8 mouse cellular contexts compared by ENCODE assay signal in the genomic region with DNA sequence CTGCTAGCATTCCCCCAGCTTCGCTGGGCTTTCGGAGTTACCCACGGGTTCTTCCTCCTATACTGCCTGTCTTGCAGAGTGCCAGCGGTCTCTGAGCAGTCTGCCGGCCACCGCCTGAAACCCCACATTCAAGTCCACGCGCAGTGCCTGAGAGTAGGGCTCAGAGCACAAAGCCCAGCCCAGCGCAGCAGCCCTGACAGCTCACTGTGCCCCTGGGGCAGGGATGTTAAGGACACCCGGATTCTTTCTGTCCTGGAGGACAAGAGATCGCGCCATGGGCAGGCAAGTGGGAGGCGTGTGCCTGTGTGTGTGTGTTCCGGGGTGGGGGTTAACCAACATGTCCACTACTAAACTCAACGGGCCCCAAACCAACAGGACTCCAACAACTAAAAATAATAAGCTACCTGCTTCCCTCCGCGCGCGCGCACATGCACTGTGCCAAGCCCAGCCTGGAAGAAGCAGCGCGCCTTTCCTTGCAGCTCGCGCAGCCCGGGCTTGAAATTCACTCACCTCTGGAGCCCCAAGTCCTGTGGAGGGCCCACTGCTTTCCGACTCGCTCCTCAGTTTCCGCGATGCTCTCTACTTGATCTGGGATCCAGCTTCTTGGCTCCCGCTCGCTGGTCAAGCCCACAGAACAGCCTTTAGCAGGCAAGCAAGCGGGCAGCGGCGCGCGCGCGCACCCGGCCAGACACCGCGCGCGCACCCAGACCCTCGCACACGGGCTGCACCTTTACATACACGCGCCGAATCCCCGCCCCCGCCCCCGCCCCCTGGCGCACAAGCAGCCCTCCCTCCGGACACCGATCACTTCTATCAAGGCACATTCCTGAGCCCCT. TPM values are rescaled to one million over a fixed set of nuclear protein-coding genes. Genes with fewer than 3 reads are reported as not detected.
DNase-seq lines count a peak whose midpoint lies in the region; TF ChIP-seq lines count a peak whose summit lies in the region.

Gene Slitrk4, minus strand, starts transcription at position 707 of the 836 bp plus-strand sequence.

- TF ChIP-seq POLR2A in olfactory bulb, adult 2 months (IDR thresholded peaks at IDR 0.05; ENCODE audit: insufficient read depth, low read depth, low read length), result no peak
- TF ChIP-seq POLR2A in thymus, adult 2 months (IDR thresholded peaks at IDR 0.05; ENCODE audit: control insufficient read depth, extremely low read depth, insufficient read depth, low read length, poor library complexity), result no peak

- peak within 1 kb of the TSS; percentile 42; the same call in 1 of the 2 replicates for H3K27ac ChIP-seq in heart, embryonic 10.5 days
- 0 out of 2 replicates have a peak within 1 kb of the TSS, but pooled peaks have one; percentile 14 for H3K27ac ChIP-seq in embryonic facial prominence, embryonic 10.5 days (replicated peaks)
- H3K27ac ChIP-seq in olfactory bulb, adult 2 months (ENCODE audit: insufficient read depth, low read depth, low read length), result peak within 1 kb of the TSS; percentile 93
- H3K27ac ChIP-seq in thymus, adult 2 months (ENCODE audit: control insufficient read depth, insufficient read depth, low read length), result no peak within 1 kb of the TSS

- H3K4me1 ChIP-seq in heart, embryonic 10.5 days, result no peaks in the 10 kb centered on the region
- no peaks in the 10 kb centered on the region for H3K4me1 ChIP-seq in embryonic facial prominence, embryonic 10.5 days
- no peaks in the 10 kb centered on the region for H3K4me1 ChIP-seq in olfactory bulb, adult 2 months (ENCODE audit: control insufficient read depth, insufficient read depth, low read length)
- H3K4me1 ChIP-seq in thymus, adult 2 months (replicated peaks; ENCODE audit: control insufficient read depth, insufficient read depth, low read length), result no peaks in the 10 kb centered on the region

- WGBS in heart, embryonic 10.5 days, result 11% methylated on average over 51 of the region's 54 CpGs
- WGBS in embryonic facial prominence, embryonic 10.5 days, result 19% methylated on average over 54 of the region's 54 CpGs
- 16% methylated on average over 54 of the region's 54 CpGs for WGBS in olfactory bulb, adult 2 months
- 8% methylated on average over 49 of the region's 54 CpGs for WGBS in thymus, adult 2 months

- TF ChIP-seq CTCF in olfactory bulb, adult 2 months (IDR thresholded peaks at IDR 0.05; ENCODE audit: insufficient read depth, low read depth, low read length), result no peak
- no peak for TF ChIP-seq CTCF in thymus, adult 2 months (IDR thresholded peaks at IDR 0.05; ENCODE audit: borderline replicate concordance, control insufficient read depth, extremely low read depth, insufficient read depth, low read length, poor library complexity)

- no peaks in the 10 kb centered on the region for H3K9me3 ChIP-seq in heart, embryonic 10.5 days
- H3K9me3 ChIP-seq in embryonic facial prominence, embryonic 10.5 days, result no peaks in the 10 kb centered on the region

- peak within 1 kb of the TSS; percentile 60 for H3K4me3 ChIP-seq in heart, embryonic 10.5 days
- H3K4me3 ChIP-seq in embryonic facial prominence, embryonic 10.5 days, result peak within 1 kb of the TSS; percentile 61
- H3K4me3 ChIP-seq in olfactory bulb, adult 2 months (ENCODE audit: insufficient read depth, low read depth, low read length), result peak within 1 kb of the TSS; percentile 82
- no peak within 1 kb of the TSS for H3K4me3 ChIP-seq in thymus, adult 2 months (ENCODE audit: control insufficient read depth, insufficient read depth, low read length)

- peaks cover 7% of the 10 kb centered on the region; the same call in 1 of the 2 replicates for H3K27me3 ChIP-seq in heart, embryonic 10.5 days (ENCODE audit: insufficient read depth, poor library complexity, severe bottlenecking)
- H3K27me3 ChIP-seq in embryonic facial prominence, embryonic 10.5 days (replicated peaks; ENCODE audit: low read depth, poor library complexity, severe bottlenecking), result peaks cover 6% of the 10 kb centered on the region; the same call in 1 of the 2 replicates
- no peaks in the 10 kb centered on the region for H3K27me3 ChIP-seq in thymus, adult 2 months (ENCODE audit: control insufficient read depth, insufficient read depth, low read length)

- H3K36me3 ChIP-seq in heart, embryonic 10.5 days, result no peaks in the 10 kb centered on the region
- H3K36me3 ChIP-seq in embryonic facial prominence, embryonic 10.5 days (replicated peaks), result no peaks in the 10 kb centered on the region
- H3K36me3 ChIP-seq in thymus, adult 2 months (ENCODE audit: control insufficient read depth, insufficient read depth, low read length), result no peaks in the 10 kb centered on the region

- peak; percentile 78 for DNase-seq in heart, embryonic 10.5 days (ENCODE audit: low spot score)
- no peak for DNase-seq in heart, adult 8-10 months (ENCODE audit: low spot score)
- peak; percentile 68 for DNase-seq in embryonic facial prominence, embryonic 10.5 days (ENCODE audit: low spot score)
- peak; percentile 1 to 10 for DNase-seq in heart, postnatal 14 days
- peak; percentile 24 to 40 for DNase-seq in left cerebral cortex, postnatal 36 days (ENCODE audit: low spot score in 2 of 2)
- no peak for DNase-seq in thymus, adult 2 months
- DNase-seq in thymus, postnatal 4 days, result no peak

- intact Hi-C loops in heart, postnatal 14 days (cut with DNase I), result no loop called here
- intact Hi-C loops in left cerebral cortex, postnatal 36 days (cut with DNase I), result no loop called here

RNA-seq across cellular contexts. Expression of gene Slitrk4, which starts in this region (rescaled TPM):
- polyA plus RNA-seq in heart, embryonic 10.5 days (2016; fragmentation: Nextera tagmentation; extraction: Ambion mirVana), result 2.8 and 5.2 TPM in 2 replicates
- under 1 TPM; 0.22 to 0.78 (median 0.54) TPM for total RNA-seq in heart, adult 8-10 months (2022)
- polyA plus RNA-seq in embryonic facial prominence, embryonic 10.5 days (2016; fragmentation: Nextera tagmentation; extraction: Ambion mirVana), result 1.8 and 2.3 TPM in 2 replicates
- total RNA-seq in heart, postnatal 14 days (2021), result 1 to 10 TPM in 1 of 2 experiments, under 1 TPM in 1; 0.91 to 2.0 TPM
- 10 to 100 TPM; 60.0 to 63.1 TPM for total RNA-seq in left cerebral cortex, postnatal 36 days (2021)
- not detected in 2 replicates for polyA plus RNA-seq in olfactory bulb, adult 2 months (2012; ENCODE audit: insufficient read depth, insufficient read length, low replicate concordance, missing spikeins)
- polyA plus RNA-seq in thymus, adult 2 months (2012; rRNA removed), result 0.01 and 0.13 TPM in 2 replicates

Comparison
In these comparisons a context has a peak if more than half of its experiments do, and no peak if none do; other contexts are left out.
1. RNA of gene Slitrk4 (total RNA-seq): 60.0 to 63.1 TPM in left cerebral cortex, postnatal 36 days; 0.91 to 2.0 TPM in heart, postnatal 14 days and 0.22 to 0.78 TPM in heart, adult 8-10 months; every median in the first group is over 10 times any median in the second.
2. DNase-seq: peak in heart, embryonic 10.5 days (single experiment), embryonic facial prominence, embryonic 10.5 days (single experiment), heart, postnatal 14 days (2 of 2) and left cerebral cortex, postnatal 36 days (2 of 2); none in heart, adult 8-10 months (single experiment), thymus, adult 2 months (single experiment) and thymus, postnatal 4 days (single experiment).